Mouse (Mus musculus): ENCODE measurements at regions not wholly inside any gene's neighbourhood (a gene's known extent, or its start where the extent isn't known, plus 50 kb on each side); places are given as distances from the start of the nearest gene placed in this dataset.
"Not testable (repeated sequence)": the region's sequence is repeated elsewhere in the genome, so short reads cannot be mapped to it uniquely, and the experiment has no call there.

- H3K9ac ChIP-seq = no peak overlapping the region
- no peaks in the 10 kb centered on the region for H3K9me3 ChIP-seq
- H3K4me3 ChIP-seq (replicated peaks) = no peak overlapping the region
- H3K36me3 ChIP-seq (replicated peaks) = no peaks in the 10 kb centered on the region
- WGBS = 80% methylated on average over 6 of the region's 6 CpGs
- H3K27me3 ChIP-seq = no peaks in the 10 kb centered on the region
- H3K4me1 ChIP-seq = no peaks in the 10 kb centered on the region
- no peak overlapping the region for H3K27ac ChIP-seq
- no peak overlapping the region for H3K4me2 ChIP-seq
- ATAC-seq (ENCODE audit: low FRiP score) = no peak
Measured at GRCm38 (mm10) chr19:32989346-32989745, 232.0 kb downstream of the Pten start.

- Histone ChIP-seq H3K4me3 (replicated peaks) (no peak overlapping the region), H3K9ac (no peak overlapping the region), H3K4me2 (no peak overlapping the region), H3K9me3 (no peaks in the 10 kb centered on the region), H3K36me3 (replicated peaks) (no peaks in the 10 kb centered on the region), H3K27me3 (no peaks in the 10 kb centered on the region), H3K4me1 (no peaks in the 10 kb centered on the region), H3K27ac (no peak overlapping the region)
- WGBS = 81% methylated on average over 6 of the region's 6 CpGs
- no peak for ATAC-seq (ENCODE audit: low FRiP score)
Measured at GRCm38 (mm10) chr19:32990576-32990975, 233.3 kb downstream of the Pten start.

- no peaks in the 10 kb centered on the region for H3K9me3 ChIP-seq
- no peak overlapping the region for H3K4me2 ChIP-seq
- no peaks in the 10 kb centered on the region for H3K36me3 ChIP-seq (replicated peaks)
- H3K4me1 ChIP-seq = no peaks in the 10 kb centered on the region
- H3K27ac ChIP-seq = no peak overlapping the region
- no peak for ATAC-seq (ENCODE audit: low FRiP score)
- H3K4me3 ChIP-seq (replicated peaks) = no peak overlapping the region
- H3K9ac ChIP-seq = no peak overlapping the region
- WGBS = 59% methylated on average over 3 of the region's 3 CpGs
- H3K27me3 ChIP-seq = no peaks in the 10 kb centered on the region
Measured at GRCm38 (mm10) chr19:32998576-32999170, 241.4 kb downstream of the Pten start.

- 95% methylated on average over 8 of the region's 8 CpGs for WGBS
- Histone ChIP-seq H3K36me3 (replicated peaks) (no peaks in the 10 kb centered on the region), H3K9me3 (no peaks in the 10 kb centered on the region), H3K4me1 (no peaks in the 10 kb centered on the region), H3K4me3 (replicated peaks) (no peak overlapping the region), H3K4me2 (no peak overlapping the region), H3K27ac (no peak overlapping the region), H3K27me3 (no peaks in the 10 kb centered on the region), H3K9ac (no peak overlapping the region)
- no peak for ATAC-seq (ENCODE audit: low FRiP score)
Measured at GRCm38 (mm10) chr19:33007582-33007981, 250.3 kb downstream of the Pten start.

- no peaks in the 10 kb centered on the region for H3K9me3 ChIP-seq
- H3K36me3 ChIP-seq (replicated peaks) = no peaks in the 10 kb centered on the region
- ATAC-seq (ENCODE audit: low FRiP score) = no peak
- no peak overlapping the region for H3K4me3 ChIP-seq (replicated peaks)
- no peak overlapping the region for H3K27ac ChIP-seq
- WGBS = 85% methylated on average over 4 of the region's 4 CpGs
- H3K4me1 ChIP-seq = no peaks in the 10 kb centered on the region
- no peak overlapping the region for H3K4me2 ChIP-seq
- no peaks in the 10 kb centered on the region for H3K27me3 ChIP-seq
- H3K9ac ChIP-seq = no peak overlapping the region
Measured at GRCm38 (mm10) chr19:33008076-33008475, 250.8 kb downstream of the Pten start.

GRCm38 (mm10) chr19:33008794-33009193 is 251.5 kb downstream of the Pten start:
- H3K9me3 ChIP-seq = no peaks in the 10 kb centered on the region
- ATAC-seq (ENCODE audit: low FRiP score) = no peak
- no peaks in the 10 kb centered on the region for H3K36me3 ChIP-seq (replicated peaks)
- H3K9ac ChIP-seq = no peak overlapping the region
- H3K4me1 ChIP-seq = no peaks in the 10 kb centered on the region
- H3K27me3 ChIP-seq = no peaks in the 10 kb centered on the region
- H3K4me2 ChIP-seq = no peak overlapping the region
- 82% methylated on average over 1 of the region's 1 CpGs for WGBS
- H3K4me3 ChIP-seq (replicated peaks) = no peak overlapping the region
- H3K27ac ChIP-seq = no peak overlapping the region

- Histone ChIP-seq H3K27ac (no peak overlapping the region), H3K4me1 (no peaks in the 10 kb centered on the region), H3K4me2 (no peak overlapping the region), H3K4me3 (replicated peaks) (no peak overlapping the region), H3K27me3 (no peaks in the 10 kb centered on the region), H3K9me3 (no peaks in the 10 kb centered on the region), H3K36me3 (replicated peaks) (no peaks in the 10 kb centered on the region), H3K9ac (no peak overlapping the region)
- 58% methylated on average over 11 of the region's 11 CpGs for WGBS
- ATAC-seq (ENCODE audit: low FRiP score) = no peak
Measured at GRCm38 (mm10) chr19:33010886-33011446, 253.7 kb downstream of the Pten start.

- H3K36me3 ChIP-seq (replicated peaks); ATAC-seq (ENCODE audit: low FRiP score); H3K27ac ChIP-seq; H3K4me3 ChIP-seq (replicated peaks); H3K9me3 ChIP-seq; H3K27me3 ChIP-seq; H3K9ac ChIP-seq; H3K4me1 ChIP-seq; H3K4me2 ChIP-seq: not testable (repeated sequence)
- 87% methylated on average over 9 of the region's 9 CpGs for WGBS
Measured at GRCm38 (mm10) chr19:33014879-33015278, 257.6 kb downstream of the Pten start.

GRCm38 (mm10) chr19:33021161-33021560 is 263.9 kb downstream of the Pten start:
- H3K9ac ChIP-seq = no peak overlapping the region
- no peaks in the 10 kb centered on the region for H3K36me3 ChIP-seq (replicated peaks)
- no peaks in the 10 kb centered on the region for H3K9me3 ChIP-seq
- H3K4me2 ChIP-seq = no peak overlapping the region
- H3K27me3 ChIP-seq = no peaks in the 10 kb centered on the region
- no peaks in the 10 kb centered on the region for H3K4me1 ChIP-seq
- WGBS = 91% methylated on average over 3 of the region's 3 CpGs
- no peak overlapping the region for H3K4me3 ChIP-seq (replicated peaks)
- ATAC-seq (ENCODE audit: low FRiP score) = no peak
- H3K27ac ChIP-seq = no peak overlapping the region

GRCm38 (mm10) chr19:33022839-33023428 is 265.6 kb downstream of the Pten start:
- Histone ChIP-seq H3K36me3 (replicated peaks) (no peaks in the 10 kb centered on the region), H3K4me3 (replicated peaks) (no peak overlapping the region), H3K4me1 (no peaks in the 10 kb centered on the region), H3K27me3 (no peaks in the 10 kb centered on the region), H3K27ac (no peak overlapping the region), H3K9me3 (no peaks in the 10 kb centered on the region), H3K4me2 (no peak overlapping the region), H3K9ac (no peak overlapping the region)
- no peak for ATAC-seq (ENCODE audit: low FRiP score)
- WGBS = 90% methylated on average over 2 of the region's 2 CpGs

GRCm38 (mm10) chr19:33029688-33030444 is 272.6 kb downstream of the Pten start:
- Histone ChIP-seq H3K4me1 (no peaks in the 10 kb centered on the region), H3K4me3 (replicated peaks) (no peak overlapping the region), H3K9ac (no peak overlapping the region), H3K36me3 (replicated peaks) (no peaks in the 10 kb centered on the region), H3K27me3 (no peaks in the 10 kb centered on the region), H3K27ac (no peak overlapping the region), H3K4me2 (no peak overlapping the region), H3K9me3 (no peaks in the 10 kb centered on the region)
- ATAC-seq (ENCODE audit: low FRiP score) = no peak
- 75% methylated on average over 5 of the region's 5 CpGs for WGBS

GRCm38 (mm10) chr19:33040512-33040911 is 283.2 kb downstream of the Pten start:
- Histone ChIP-seq H3K27ac (no peak overlapping the region), H3K4me3 (replicated peaks) (no peak overlapping the region), H3K27me3 (no peaks in the 10 kb centered on the region), H3K36me3 (replicated peaks) (no peaks in the 10 kb centered on the region), H3K4me2 (no peak overlapping the region), H3K4me1 (no peaks in the 10 kb centered on the region; the same call in 1 of the 2 replicates), H3K9ac (no peak overlapping the region), H3K9me3 (no peaks in the 10 kb centered on the region)
- 81% methylated on average over 5 of the region's 5 CpGs for WGBS
- no peak for ATAC-seq (ENCODE audit: low FRiP score)
